Mouse (Mus musculus) hindbrain, embryonic 16.5 days (tissue): ENCODE measurements around the gene Trrap. TPM values are rescaled to one million over a fixed set of nuclear protein-coding genes. Genes with fewer than 3 reads are reported as not detected.
A peak's percentile ranks its signal among the peaks of the same experiment; 100 is the strongest.

Source experiments
- ATAC-seq: fragments of 200-750 bp; cut with Nextera tagmentation; 2 replicates; pipeline ENCODE4 v1.8.0; 2017; ENCODE audit warnings: moderate TSS enrichment, moderate library complexity
- H3K27ac ChIP-seq: fragments of 300-500 bp; sonication (generic); 2 replicates; pipeline ENCODE4 v1.5.1; 2014; ENCODE audit warnings: low read depth, mild to moderate bottlenecking, control low read depth, low read length, moderate library complexity
- H3K27me3 ChIP-seq: fragments of 300-500 bp; sonication (generic); replicated peaks from 2 replicates; pipeline ENCODE4 v1.6.1; 2014; ENCODE audit warnings: low read length; ENCODE audit not compliant: control insufficient read depth, insufficient read depth
- H3K36me3 ChIP-seq: fragments of 300-500 bp; sonication (generic); 2 replicates; pipeline ENCODE4 v1.6.1; 2014; ENCODE audit warnings: mild to moderate bottlenecking, low read length, moderate library complexity, mixed read lengths; ENCODE audit not compliant: control insufficient read depth, insufficient read depth
- H3K4me1 ChIP-seq: fragments of 300-500 bp; sonication (generic); 2 replicates; pipeline ENCODE4 v1.6.1; 2014; ENCODE audit warnings: low read depth, low read length; ENCODE audit not compliant: control insufficient read depth, insufficient read depth
- H3K4me2 ChIP-seq: fragments of 300-500 bp; sonication (generic); 2 replicates; pipeline ENCODE4 v1.6.1; 2014; ENCODE audit warnings: mild to moderate bottlenecking, low read length, control low read depth, moderate library complexity
- H3K4me3 ChIP-seq: fragments of 300-500 bp; sonication (generic); 2 replicates; pipeline ENCODE4 v1.5.1; 2014; ENCODE audit warnings: mild to moderate bottlenecking, low read length, control low read depth, moderate library complexity
- H3K9ac ChIP-seq: fragments of 300-500 bp; sonication (generic); 2 replicates; pipeline ENCODE4 v1.6.1; 2014; ENCODE audit warnings: low read depth, mild to moderate bottlenecking, control low read depth, low read length, moderate library complexity
- H3K9me3 ChIP-seq: fragments of 300-500 bp; sonication (generic); 2 replicates; pipeline ENCODE4 v1.6.1; 2014; ENCODE audit warnings: mild to moderate bottlenecking, low read length, moderate library complexity; ENCODE audit not compliant: control insufficient read depth
- WGBS: fragments of 180-500 bp; shearing (Covaris S2); extraction: QIAGEN DNeasy Blood & Tissue Kit; methylation state at CpG from one replicate; pipeline ENCODE4 v1.1.7; 2014; 5-methylcytosine and 5-hydroxymethylcytosine counted together
- polyA plus RNA-seq: library from polyadenylated mRNA; unstranded; fragments of >200 nt; fragmentation: Nextera tagmentation; extraction: Ambion mirVana; gene quantifications from 2 replicates; pipeline ENCODE4 v1.2.1, GENCODE M21; 2015

Trrap gene
- polyA plus RNA-seq, 1 experiment from 2014 or later: 60.3 TPM

DNA sequence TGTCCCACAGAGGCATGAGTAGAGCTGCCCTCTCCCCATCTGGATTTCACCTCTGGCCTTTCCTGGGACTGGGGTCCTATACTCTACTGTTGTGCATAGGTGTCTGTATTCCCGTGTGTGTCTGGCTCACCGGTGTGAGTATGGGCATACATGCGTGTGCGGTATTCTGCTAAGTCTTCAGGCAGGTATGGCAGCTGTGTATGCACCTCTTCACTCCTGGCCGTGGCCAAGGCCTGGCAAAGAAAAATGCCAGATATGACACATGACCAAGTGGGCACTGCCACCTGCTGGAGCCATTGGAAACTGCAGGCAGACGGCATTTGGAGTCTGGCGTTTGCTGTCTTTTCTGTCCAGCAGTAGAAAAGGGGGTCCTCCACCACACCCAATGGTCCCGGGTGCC lies 32.6 kb upstream of the Trrap start:
- Histone ChIP-seq H3K27ac (no peak overlapping the region), H3K9me3 (no peaks in the 10 kb centered on the region), H3K4me2 (no peak overlapping the region), H3K4me3 (no peak overlapping the region), H3K4me1 (no peaks in the 10 kb centered on the region), H3K27me3 (no peaks in the 10 kb centered on the region), H3K36me3 (peaks cover 7% of the 10 kb centered on the region), H3K9ac (no peak overlapping the region)
- 27% methylated on average over 8 of the region's 8 CpGs for WGBS
- ATAC-seq: peak; percentile 71

DNA sequence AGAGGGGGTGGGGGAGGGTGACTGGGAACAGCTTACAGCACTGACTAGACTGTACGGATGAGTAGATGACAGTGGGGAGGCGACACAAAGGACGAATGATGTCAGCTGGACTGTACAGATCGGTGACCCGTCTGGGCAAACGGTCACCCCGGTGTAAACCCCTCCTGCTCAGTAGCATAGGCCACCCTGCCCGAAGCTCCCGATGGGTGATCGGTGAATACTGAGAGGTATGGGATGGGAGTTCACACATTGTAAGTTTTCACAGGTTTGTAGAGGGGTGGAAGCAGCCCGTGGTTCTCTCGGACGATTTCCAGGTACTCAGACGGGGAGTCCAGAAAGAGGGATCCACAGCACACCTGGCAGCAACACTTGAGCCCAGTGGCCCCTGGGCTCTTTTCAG lies 30.4 kb upstream of the Trrap start:
- no peak overlapping the region for H3K9ac ChIP-seq
- no peaks in the 10 kb centered on the region for H3K9me3 ChIP-seq
- no peak overlapping the region for H3K4me3 ChIP-seq
- H3K27me3 ChIP-seq: no peaks in the 10 kb centered on the region
- H3K36me3 ChIP-seq: peaks cover 17% of the 10 kb centered on the region
- no peaks in the 10 kb centered on the region for H3K4me1 ChIP-seq
- 91% methylated on average over 14 of the region's 14 CpGs for WGBS
- H3K27ac ChIP-seq: no peak overlapping the region
- no peak overlapping the region for H3K4me2 ChIP-seq
- no peak for ATAC-seq

DNA sequence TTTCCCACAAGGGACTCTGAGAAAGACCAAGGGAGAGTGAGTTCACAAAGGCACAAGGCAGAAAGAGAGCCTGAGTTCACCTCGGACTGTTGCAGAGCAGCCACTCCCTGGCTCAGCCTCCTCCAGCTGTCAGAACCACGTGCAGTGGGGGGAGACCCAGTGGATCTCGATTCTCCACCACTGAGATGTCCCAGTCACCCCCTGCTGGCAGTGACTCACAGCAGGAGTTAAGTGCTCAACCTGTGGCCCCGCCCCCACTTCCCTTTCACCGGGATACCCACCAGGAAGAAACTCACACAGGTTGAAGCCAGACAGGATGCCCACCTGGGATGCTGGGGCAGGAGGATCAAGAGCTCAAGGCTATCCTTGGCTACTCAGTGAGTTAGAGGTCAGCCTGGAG lies 15.1 kb upstream of the Trrap start:
- WGBS: 17% methylated on average over 4 of the region's 5 CpGs
- Histone ChIP-seq H3K9me3 (no peaks in the 10 kb centered on the region), H3K4me3 (no peak overlapping the region), H3K36me3 (peaks cover 25% of the 10 kb centered on the region), H3K4me1 (no peaks in the 10 kb centered on the region), H3K4me2 (no peak overlapping the region), H3K27ac (no peak overlapping the region), H3K9ac (no peak overlapping the region), H3K27me3 (no peaks in the 10 kb centered on the region)
- ATAC-seq: no peak

DNA sequence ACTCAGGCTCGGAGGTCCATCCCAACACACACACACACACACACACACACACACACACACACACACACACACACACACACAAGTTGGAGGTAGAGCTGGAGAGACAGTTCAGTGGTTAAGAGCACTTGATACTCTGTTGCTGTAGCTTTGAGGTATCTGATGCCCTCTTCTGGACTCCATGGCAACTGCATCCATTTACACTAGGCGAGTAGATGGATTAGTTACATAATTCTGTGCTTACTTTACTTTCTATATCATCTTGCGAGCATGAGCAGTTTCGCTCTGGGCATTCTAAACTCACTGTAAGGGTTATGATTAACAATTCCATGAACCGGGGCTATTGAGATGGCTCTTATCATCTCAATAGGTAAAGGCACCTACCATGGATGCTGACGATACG lies 14.5 kb upstream of the Trrap start:
- no peaks in the 10 kb centered on the region; the same call in 1 of the 2 replicates for H3K4me1 ChIP-seq
- 69% methylated on average over 7 of the region's 7 CpGs for WGBS
- ATAC-seq: no peak
- H3K4me2 ChIP-seq: no peak overlapping the region
- no peaks in the 10 kb centered on the region for H3K27me3 ChIP-seq
- H3K27ac ChIP-seq: no peak overlapping the region
- H3K36me3 ChIP-seq: peaks cover 25% of the 10 kb centered on the region
- H3K9ac ChIP-seq: no peak overlapping the region
- H3K9me3 ChIP-seq: no peaks in the 10 kb centered on the region
- no peak overlapping the region for H3K4me3 ChIP-seq

DNA sequence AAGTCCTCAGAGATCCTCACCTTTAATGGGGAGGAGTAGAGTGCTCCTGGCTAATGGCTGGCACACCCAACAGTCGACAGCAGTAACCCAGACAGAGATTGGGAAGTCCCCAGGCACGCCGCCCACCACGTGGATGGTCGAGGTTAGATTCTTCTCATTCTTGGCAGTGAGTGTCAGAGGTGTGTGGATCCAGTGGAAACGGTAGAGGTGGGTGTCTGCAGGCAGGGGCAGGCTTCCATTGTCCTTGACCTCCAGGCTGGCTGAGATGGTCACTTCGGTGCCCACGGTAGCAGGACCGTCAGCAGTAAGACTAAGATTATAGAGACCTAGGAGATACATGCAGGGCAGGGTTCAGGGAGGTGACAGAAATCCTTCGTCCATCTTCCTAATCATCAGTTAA lies 12.3 kb upstream of the Trrap start:
- WGBS: 80% methylated on average over 10 of the region's 10 CpGs
- no peak overlapping the region for H3K4me2 ChIP-seq
- H3K9me3 ChIP-seq: no peaks in the 10 kb centered on the region
- no peak overlapping the region for H3K9ac ChIP-seq
- H3K36me3 ChIP-seq: peaks cover 11% of the 10 kb centered on the region
- no peak overlapping the region for H3K27ac ChIP-seq
- H3K27me3 ChIP-seq: no peaks in the 10 kb centered on the region
- ATAC-seq: no peak
- no peak overlapping the region for H3K4me3 ChIP-seq
- H3K4me1 ChIP-seq: peaks cover 16% of the 10 kb centered on the region

DNA sequence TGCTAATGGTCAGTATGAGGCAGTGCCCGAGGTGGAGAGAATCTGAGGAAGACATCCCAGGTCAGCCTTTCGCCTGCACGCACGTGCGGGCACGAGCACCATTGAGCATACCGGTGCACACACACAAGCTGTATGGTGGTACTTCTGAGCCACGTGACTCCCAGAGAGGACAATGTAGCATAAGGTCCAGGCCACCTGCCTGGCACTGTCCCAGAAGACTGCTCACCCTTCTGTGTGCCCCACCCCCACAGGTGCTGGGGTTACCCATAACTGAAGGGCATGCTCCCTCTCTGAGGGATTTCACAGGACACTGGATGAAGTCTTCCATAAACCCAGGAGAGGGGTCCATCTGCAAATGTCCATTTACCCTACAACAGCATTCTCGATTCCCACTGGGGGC lies 10.1 kb upstream of the Trrap start:
- Histone ChIP-seq H3K4me1 (peaks cover 16% of the 10 kb centered on the region), H3K27ac (no peak overlapping the region), H3K36me3 (peaks cover 2% of the 10 kb centered on the region; the same call in 1 of the 2 replicates), H3K27me3 (no peaks in the 10 kb centered on the region), H3K4me3 (no peak overlapping the region), H3K9me3 (no peaks in the 10 kb centered on the region), H3K4me2 (no peak overlapping the region), H3K9ac (no peak overlapping the region)
- 88% methylated on average over 9 of the region's 9 CpGs for WGBS
- ATAC-seq: no peak

DNA sequence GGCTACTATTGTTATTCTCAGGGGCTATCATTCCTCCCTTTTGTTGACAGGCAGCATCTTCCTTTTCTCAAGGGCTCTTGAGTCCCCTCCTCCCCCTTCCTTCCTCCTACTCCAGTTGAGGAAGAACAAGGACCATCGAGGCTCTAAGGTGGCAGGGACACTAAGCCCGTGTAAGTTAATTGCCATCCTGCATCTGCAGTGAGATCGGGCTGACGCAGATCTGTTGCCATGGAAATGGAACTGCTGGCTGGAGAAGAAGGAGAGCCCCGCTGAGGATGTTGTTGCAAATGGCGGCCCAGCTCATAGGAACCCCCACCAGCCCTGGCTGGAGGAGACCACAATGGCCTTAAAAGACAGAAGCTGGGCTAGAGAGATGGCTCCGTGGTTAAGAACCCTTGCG lies 9.1 kb upstream of the Trrap start:
- WGBS: 7% methylated on average over 8 of the region's 8 CpGs
- ATAC-seq: peak; percentile 22; the same call in 1 of the 2 replicates
- Histone ChIP-seq H3K9ac (no peak overlapping the region), H3K27ac (peak overlapping the region; percentile 66), H3K4me1 (peaks cover 16% of the 10 kb centered on the region), H3K36me3 (no peaks in the 10 kb centered on the region), H3K4me3 (peak overlapping the region; percentile 16), H3K27me3 (no peaks in the 10 kb centered on the region), H3K4me2 (peak overlapping the region; percentile 57), H3K9me3 (no peaks in the 10 kb centered on the region)

DNA sequence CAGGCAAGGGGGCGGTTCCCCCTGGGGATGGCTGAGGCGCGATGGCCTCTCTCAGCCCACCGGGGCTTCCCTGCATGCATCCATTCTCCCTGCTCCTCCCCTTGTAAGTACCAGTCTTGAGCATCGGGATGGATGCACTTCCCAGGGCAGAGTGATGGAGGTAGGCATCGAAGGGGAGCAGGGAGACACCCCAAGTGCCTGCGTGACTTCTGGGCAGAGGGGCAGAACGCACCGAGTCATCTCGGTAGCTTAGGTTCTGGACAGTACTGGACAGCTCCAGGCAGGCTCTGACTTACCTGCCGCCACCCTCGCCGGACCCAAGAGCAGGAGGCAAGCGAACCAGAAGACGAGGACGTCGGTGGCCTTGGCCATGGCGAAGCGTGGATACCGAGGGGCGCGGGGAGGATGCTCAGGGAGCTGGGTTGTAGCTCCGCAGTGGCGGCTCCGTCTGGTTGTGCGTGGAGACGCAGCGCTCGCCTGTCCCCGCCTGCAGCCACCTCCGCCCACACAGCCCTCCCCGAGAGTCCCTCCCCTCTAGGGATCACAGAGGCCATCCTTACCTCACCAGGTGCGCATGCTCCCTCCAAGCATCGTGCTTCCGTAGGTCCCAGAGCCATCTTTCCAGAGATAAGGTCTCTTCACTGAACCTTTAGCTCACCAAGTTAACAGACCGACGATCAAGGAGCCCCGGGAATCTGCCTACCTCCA lies 6.2 kb upstream of the Trrap start, which contains the start of gene Tmem130:
Gene Tmem130 (minus strand): TSS at position 658 of the 708 bp plus-strand sequence.
- H3K27ac ChIP-seq: peak within 1 kb of the TSS; percentile 86
- H3K27me3 ChIP-seq: no peaks in the 10 kb centered on the region
- H3K4me3 ChIP-seq: peak within 1 kb of the TSS; percentile 60
- peak within 1 kb of the TSS; percentile 76 for H3K9ac ChIP-seq
- no peaks in the 10 kb centered on the region for H3K9me3 ChIP-seq
- H3K36me3 ChIP-seq: no peaks in the 10 kb centered on the region
- H3K4me1 ChIP-seq: peaks cover 16% of the 10 kb centered on the region
- peak; percentile 89 for ATAC-seq
- 1% methylated on average over 38 of the region's 38 CpGs for WGBS
- peak within 1 kb of the TSS; percentile 57 for H3K4me2 ChIP-seq

DNA sequence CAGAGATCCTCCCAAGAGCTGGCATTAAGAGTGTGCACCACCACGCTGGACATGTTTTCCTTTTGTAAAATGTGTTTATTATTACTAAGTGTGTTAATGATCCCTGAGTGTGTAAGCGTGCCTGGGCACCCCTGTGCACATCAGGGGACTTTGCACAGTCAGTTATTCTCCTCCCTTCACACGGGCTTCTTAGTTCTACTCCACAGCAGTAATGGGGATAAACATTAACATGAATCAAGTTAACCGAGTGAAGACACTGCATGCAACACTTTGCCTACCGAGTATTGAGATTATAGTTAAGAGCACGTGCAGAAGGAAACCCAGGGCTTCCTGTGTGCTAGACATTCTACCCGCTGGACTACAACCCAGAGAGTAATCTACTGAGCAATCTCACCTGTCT lies 1.5 kb upstream of the Trrap start:
- no peak overlapping the region for H3K4me2 ChIP-seq
- WGBS: 77% methylated on average over 7 of the region's 7 CpGs
- ATAC-seq: no peak
- H3K36me3 ChIP-seq: peaks cover under 1% of the 10 kb centered on the region; the same call in 1 of the 2 replicates
- H3K27me3 ChIP-seq: no peaks in the 10 kb centered on the region
- H3K27ac ChIP-seq: no peak overlapping the region
- no peak overlapping the region for H3K4me3 ChIP-seq
- H3K9me3 ChIP-seq: no peaks in the 10 kb centered on the region
- H3K9ac ChIP-seq: no peak overlapping the region
- H3K4me1 ChIP-seq: peaks cover 10% of the 10 kb centered on the region
